In genomic region chr2:75832781-75833180, GRCm38 (mm10) we compare ENCODE assay signal across 7 mouse cellular contexts. TPM values are rescaled to one million over a fixed set of nuclear protein-coding genes. Genes with fewer than 3 reads are reported as not detected.
DNase-seq lines count a peak whose midpoint lies in the region; ATAC-seq and TF ChIP-seq lines count a peak whose summit lies in the region.

No protein-coding gene starts in this region.

- no peaks in the 10 kb centered on the region for H3K36me3 ChIP-seq in testis, adult 2 months (ENCODE audit: control insufficient read depth, insufficient read depth, low read length)
- no peaks in the 10 kb centered on the region for H3K36me3 ChIP-seq in embryonic facial prominence, embryonic 14.5 days (ENCODE audit: control insufficient read depth, insufficient read depth, low read length)
- H3K36me3 ChIP-seq in limb, embryonic 13.5 days = no peaks in the 10 kb centered on the region
- no peaks in the 10 kb centered on the region; the same call in 1 of the 2 replicates for H3K36me3 ChIP-seq in stomach, postnatal 0 days (ENCODE audit: control insufficient read depth, insufficient read depth, low read length)

- WGBS in embryonic facial prominence, embryonic 14.5 days = under 1% methylated on average over 5 of the region's 5 CpGs
- under 1% methylated on average over 5 of the region's 5 CpGs for WGBS in limb, embryonic 13.5 days
- 0% methylated on average over 5 of the region's 5 CpGs for WGBS in stomach, postnatal 0 days

- no peak for TF ChIP-seq POLR2A in testis, adult 2 months (IDR thresholded peaks at IDR 0.05; ENCODE audit: control insufficient read depth, low read depth, low read length)

- no peaks in the 10 kb centered on the region; the same call in 1 of the 2 replicates for H3K4me1 ChIP-seq in testis, adult 2 months (ENCODE audit: control insufficient read depth, insufficient read depth, low read length)
- peaks cover 21% of the 10 kb centered on the region for H3K4me1 ChIP-seq in embryonic facial prominence, embryonic 14.5 days (ENCODE audit: control insufficient read depth, insufficient read depth, low read length)
- H3K4me1 ChIP-seq in limb, embryonic 13.5 days = peaks cover 41% of the 10 kb centered on the region
- no peaks in the 10 kb centered on the region for H3K4me1 ChIP-seq in stomach, postnatal 0 days (replicated peaks; ENCODE audit: control insufficient read depth, insufficient read depth)

- H3K9ac ChIP-seq in embryonic facial prominence, embryonic 14.5 days (ENCODE audit: low read depth, low read length) = peak overlapping the region; percentile 85
- H3K9ac ChIP-seq in limb, embryonic 13.5 days = peak overlapping the region; percentile 90
- H3K9ac ChIP-seq in stomach, postnatal 0 days (ENCODE audit: low read length) = peak overlapping the region; percentile 86

- no peak for TF ChIP-seq CTCF in testis, adult 2 months (IDR thresholded peaks at IDR 0.05; ENCODE audit: control insufficient read depth, insufficient read depth, insufficient replicate concordance, low read depth, low read length)
- no peak for TF ChIP-seq CTCF in stomach, postnatal 0 days (IDR thresholded peaks at IDR 0.05; ENCODE audit: low read depth)

- H3K4me3 ChIP-seq in testis, adult 2 months (ENCODE audit: control insufficient read depth, low read depth, low read length) = peak overlapping the region; percentile 97
- H3K4me3 ChIP-seq in embryonic facial prominence, embryonic 14.5 days (ENCODE audit: low read depth, low read length) = peak overlapping the region; percentile 85
- peak overlapping the region; percentile 75 for H3K4me3 ChIP-seq in limb, embryonic 13.5 days
- H3K4me3 ChIP-seq in stomach, postnatal 0 days (ENCODE audit: low read depth, low read length) = peak overlapping the region; percentile 79

- H3K27ac ChIP-seq in testis, adult 2 months (ENCODE audit: control insufficient read depth, insufficient read depth, low read depth, low read length) = no peak overlapping the region
- peak overlapping the region; percentile 84 for H3K27ac ChIP-seq in embryonic facial prominence, embryonic 14.5 days (replicated peaks; ENCODE audit: low read depth, low read length)
- H3K27ac ChIP-seq in limb, embryonic 13.5 days = no peak overlapping the region
- peak overlapping the region; percentile 91; the same call in 1 of the 2 replicates for H3K27ac ChIP-seq in stomach, postnatal 0 days (replicated peaks)

- no peaks in the 10 kb centered on the region for H3K27me3 ChIP-seq in testis, adult 2 months (ENCODE audit: control insufficient read depth, insufficient read depth, low read length)
- H3K27me3 ChIP-seq in embryonic facial prominence, embryonic 14.5 days (replicated peaks; ENCODE audit: control insufficient read depth, insufficient read depth, low read length) = no peaks in the 10 kb centered on the region
- no peaks in the 10 kb centered on the region for H3K27me3 ChIP-seq in limb, embryonic 13.5 days
- no peaks in the 10 kb centered on the region for H3K27me3 ChIP-seq in stomach, postnatal 0 days (ENCODE audit: control insufficient read depth, insufficient read depth, low read length)

- TF ChIP-seq EP300 in stomach, postnatal 0 days (optimal IDR thresholded peaks at IDR 0.05) = no peak

- no peak for ATAC-seq in embryonic facial prominence, embryonic 14.5 days (ENCODE audit: low read depth)
- ATAC-seq in limb, embryonic 13.5 days (ENCODE audit: low FRiP score, low read depth) = no peak
- no peak for ATAC-seq in stomach, postnatal 0 days (ENCODE audit: low FRiP score, low TSS enrichment)

- DNase-seq in testis, postnatal 10 days (ENCODE audit: low spot score) = no peak
- DNase-seq in embryonic facial prominence, embryonic 14.5 days (ENCODE audit: low spot score) = no peak
- DNase-seq in stomach, postnatal 0 days (ENCODE audit: low spot score) = no peak
- no peak for DNase-seq in cerebellum, adult 11 months
- no peak for DNase-seq in gastrocnemius, adult 18-20 months (ENCODE audit: low spot score)

- peak overlapping the region; percentile 80 for H3K4me2 ChIP-seq in embryonic facial prominence, embryonic 14.5 days (ENCODE audit: low read depth, low read length)
- H3K4me2 ChIP-seq in limb, embryonic 13.5 days (replicated peaks) = peak overlapping the region; percentile 82
- peak overlapping the region; percentile 73 for H3K4me2 ChIP-seq in stomach, postnatal 0 days (replicated peaks; ENCODE audit: low read depth)

- no peaks in the 10 kb centered on the region for H3K9me3 ChIP-seq in embryonic facial prominence, embryonic 14.5 days (ENCODE audit: control insufficient read depth, low read length)
- no peaks in the 10 kb centered on the region for H3K9me3 ChIP-seq in limb, embryonic 13.5 days
- no peaks in the 10 kb centered on the region for H3K9me3 ChIP-seq in stomach, postnatal 0 days (ENCODE audit: control insufficient read depth, low read length)

RNA-seq across cellular contexts. Expression of gene Agps, which starts 0.8 kb away (rescaled TPM):
- polyA plus RNA-seq in testis, adult 2 months (2012; rRNA removed) = 1.4 and 1.9 TPM in 2 replicates
- polyA plus RNA-seq in embryonic facial prominence, embryonic 14.5 days (2014; fragmentation: Nextera tagmentation; extraction: Ambion mirVana) = 32.5 and 37.2 TPM in 2 replicates
- polyA plus RNA-seq in limb, embryonic 13.5 days (2015; fragmentation: Nextera tagmentation; extraction: Ambion mirVana) = 30.7 and 37.9 TPM in 2 replicates
- 11.8 and 12.4 TPM in 2 replicates for polyA plus RNA-seq in stomach, postnatal 0 days (2015; fragmentation: Nextera tagmentation; extraction: Ambion mirVana)
- total RNA-seq in gastrocnemius, adult 18-20 months (2021) = 10 to 100 TPM; 20.8 to 21.4 TPM

Comparison
In these comparisons a context has a peak if more than half of its experiments do, and no peak if none do; other contexts are left out.
1. H3K27ac ChIP-seq: peak in embryonic facial prominence, embryonic 14.5 days (single experiment) and stomach, postnatal 0 days (single experiment); none in testis, adult 2 months (single experiment) and limb, embryonic 13.5 days (single experiment).
2. Peak in every context shown above with its lines, with median percentiles within 50 percentile points of each other: H3K4me3 ChIP-seq, H3K4me2 ChIP-seq and H3K9ac ChIP-seq.